Mouse (Mus musculus) mouse embryonic stem cell (cell line): ENCODE results near the gene Ackr4.

ENCODE experiments used
- in situ Hi-C, 2 experiments: fragments of 300-500 bp; cut with MboI; formaldehyde crosslinking; loops; 1 replicate in 1 of 2; 3 replicates in 1 of 2; pipeline ENCODE4 v1.14.3; 2019 to 2020; ENCODE audit warnings: low sequenced_read_pairs in 2 of 2, low pct_unique_long_range_greater_than_20kb in 1 of 2, mixed read lengths in 1 of 2; ENCODE audit not compliant: unreplicated experiment in 1 of 2

Gene Ackr4

GRCm38 (mm10) chr9:104109151-104109550 lies 17.6 kb downstream of the Ackr4 start:
- in situ Hi-C loops, result no loop called here

- in situ Hi-C loops, result no loop called here
Measured at GRCm38 (mm10) chr9:104108571-104109143, 18.1 kb downstream of the Ackr4 start.

- in situ Hi-C loops, result no loop called here
Measured at GRCm38 (mm10) chr9:104107482-104107881, 19.3 kb downstream of the Ackr4 start.

GRCm38 (mm10) chr9:104106930-104107329 lies 19.8 kb downstream of the Ackr4 start:
- in situ Hi-C loops, result no loop called here

- in situ Hi-C loops, result no loop called here
Measured at GRCm38 (mm10) chr9:104104986-104105385, 21.7 kb downstream of the Ackr4 start.

GRCm38 (mm10) chr9:104102901-104103300 lies 23.8 kb downstream of the Ackr4 start:
- in situ Hi-C loops, result no loop called here

GRCm38 (mm10) chr9:104102301-104102700 lies 24.4 kb downstream of the Ackr4 start:
- in situ Hi-C loops, result no loop called here

GRCm38 (mm10) chr9:104101458-104101857 lies 25.3 kb downstream of the Ackr4 start:
- in situ Hi-C loops, result no loop called here

GRCm38 (mm10) chr9:104100822-104101221 lies 25.9 kb downstream of the Ackr4 start:
- in situ Hi-C loops, result no loop called here

GRCm38 (mm10) chr9:104099060-104099459 lies 27.7 kb downstream of the Ackr4 start:
- in situ Hi-C loops, result no loop called here

- in situ Hi-C loops, result no loop called here
Measured at GRCm38 (mm10) chr9:104098256-104098655, 28.5 kb downstream of the Ackr4 start.

GRCm38 (mm10) chr9:104092945-104093344 lies 33.8 kb downstream of the Ackr4 start:
- in situ Hi-C loops, result no loop called here

- in situ Hi-C loops, result no loop called here
Measured at GRCm38 (mm10) chr9:104088555-104088954, 38.2 kb downstream of the Ackr4 start.

- in situ Hi-C loops, result no loop called here
Measured at GRCm38 (mm10) chr9:104085730-104086429, 40.9 kb downstream of the Ackr4 start.

GRCm38 (mm10) chr9:104080038-104080437 lies 46.7 kb downstream of the Ackr4 start:
- in situ Hi-C loops, result no loop called here

GRCm38 (mm10) chr9:104079379-104079778 lies 47.4 kb downstream of the Ackr4 start:
- in situ Hi-C loops, result no loop called here

- in situ Hi-C loops, result no loop called here
Measured at GRCm38 (mm10) chr9:104078780-104079179, 48.0 kb downstream of the Ackr4 start.

GRCm38 (mm10) chr9:104075808-104076207 lies 50.9 kb downstream of the Ackr4 start:
- in situ Hi-C loops, result no loop called here

GRCm38 (mm10) chr9:104070863-104071604 lies 55.7 kb downstream of the Ackr4 start:
- in situ Hi-C loops, result no loop called here

GRCm38 (mm10) chr9:104070241-104070640 lies 56.5 kb downstream of the Ackr4 start:
- in situ Hi-C loops, result no loop called here
